Mouse (Mus musculus) MEL (cell line): Measurements from ENCODE around the gene Gm6096.

Experiments used
- CTCF ChIP-seq, 3 experiments: IDR thresholded peaks in 2 of 3; conservative IDR thresholded peaks in 1 of 3; 2 replicates each; pipeline ENCODE4 v1.5.1; 2011 to 2012; ENCODE audit warnings: low read length in 3 of 3, low read depth in 2 of 3, mild to moderate bottlenecking in 2 of 3, improper control_type of control experiment in 1 of 3, inconsistent platforms in 1 of 3, mixed read lengths in 1 of 3, moderate library complexity in 1 of 3; ENCODE audit not compliant: control insufficient read depth in 1 of 3, insufficient read depth in 1 of 3, poor library complexity in 1 of 3, severe bottlenecking in 1 of 3
- E2F4 ChIP-seq: IDR thresholded peaks from 2 replicates; pipeline ENCODE4 v1.6.1; 2011; ENCODE audit warnings: low read depth, low read length, improper control_type of control experiment, borderline replicate concordance
- ELF1 ChIP-seq: IDR thresholded peaks from 2 replicates; pipeline ENCODE4 v1.6.1; 2014; ENCODE audit warnings: low read depth, mild to moderate bottlenecking, inconsistent platforms, low read length, improper control_type of control experiment, moderate library complexity
- EP300 ChIP-seq, 2 experiments: IDR thresholded peaks; 2 replicates each; pipeline ENCODE4 v1.6.1; 2011; ENCODE audit warnings: improper control_type of control experiment in 2 of 2, low read length in 2 of 2, low read depth in 1 of 2, mild to moderate bottlenecking in 1 of 2
- HCFC1 ChIP-seq: IDR thresholded peaks from 2 replicates; pipeline ENCODE4 v1.6.1; 2012; ENCODE audit warnings: low read depth, mild to moderate bottlenecking, inconsistent platforms, low read length, improper control_type of control experiment, moderate library complexity
- MAFK ChIP-seq: IDR thresholded peaks from 2 replicates; pipeline ENCODE4 v1.6.1; 2011; ENCODE audit warnings: low read depth, mild to moderate bottlenecking, low read length, improper control_type of control experiment, borderline replicate concordance
- MAX ChIP-seq: IDR thresholded peaks from 2 replicates; pipeline ENCODE4 v1.6.1; 2011; ENCODE audit warnings: low read length, improper control_type of control experiment
- NELFE ChIP-seq: IDR thresholded peaks from 2 replicates; pipeline ENCODE4 v1.6.1; 2011; ENCODE audit warnings: low read depth, low read length, improper control_type of control experiment
- NRF1 ChIP-seq: IDR thresholded peaks from 2 replicates; pipeline ENCODE4 v1.6.1; 2014; ENCODE audit warnings: low read depth, mild to moderate bottlenecking, inconsistent platforms, low read length, improper control_type of control experiment, moderate library complexity; ENCODE audit not compliant: poor library complexity, insufficient read depth, severe bottlenecking
- POLR2A ChIP-seq, 2 experiments: IDR thresholded peaks; 2 replicates each; pipeline ENCODE4 v1.6.1; 2011 to 2012; ENCODE audit warnings: low read length in 2 of 2, mild to moderate bottlenecking in 2 of 2, control low read depth in 1 of 2, improper control_type of control experiment in 1 of 2, low read depth in 1 of 2, moderate library complexity in 1 of 2; ENCODE audit not compliant: control insufficient read depth in 1 of 2, insufficient read depth in 1 of 2, poor library complexity in 1 of 2
- TAL1 ChIP-seq: IDR thresholded peaks from 2 replicates; pipeline ENCODE4 v1.6.1; 2012; ENCODE audit warnings: mild to moderate bottlenecking, inconsistent platforms, low read length, moderate library complexity, mixed read lengths
- TCF12 ChIP-seq: IDR thresholded peaks from 2 replicates; pipeline ENCODE4 v1.6.1; 2014; ENCODE audit warnings: low read depth, mild to moderate bottlenecking, inconsistent platforms, low read length, improper control_type of control experiment, moderate library complexity
- ZNF384 ChIP-seq: IDR thresholded peaks from 2 replicates; pipeline ENCODE4 v1.6.1; 2012; ENCODE audit warnings: low read depth, mild to moderate bottlenecking, inconsistent platforms, low read length, improper control_type of control experiment

DNA sequence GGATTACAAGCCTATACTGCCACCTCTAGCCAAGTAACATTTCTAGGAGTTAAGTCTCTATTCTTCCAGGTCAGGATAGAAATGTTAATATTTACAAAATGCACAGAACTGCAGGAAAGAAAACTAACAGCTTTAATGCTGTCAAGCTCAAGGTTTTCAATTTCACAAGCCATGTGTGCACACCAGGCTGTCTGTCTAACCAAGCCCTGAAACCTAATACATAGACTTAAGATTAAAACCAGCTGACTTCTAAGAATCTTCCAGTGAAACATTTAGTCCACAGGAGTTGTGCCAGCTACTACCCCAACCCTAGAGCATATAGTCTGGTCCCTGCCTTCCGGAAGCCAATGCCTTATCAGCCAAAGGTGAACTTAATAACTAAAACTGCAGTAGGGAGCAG, 7.6 kb downstream of the Gm6096 start:
- no peak for TF ChIP-seq E2F4
- TF ChIP-seq TAL1, result no peak
- no peak for TF ChIP-seq MAX
- no peak for TF ChIP-seq POLR2A (IDR thresholded peaks at IDR 0.05; ENCODE audit: control insufficient read depth in 1 of 2, insufficient read depth in 1 of 2, low read depth in 1 of 2, low read length in 2 of 2, poor library complexity in 1 of 2)
- no peak for TF ChIP-seq EP300 (IDR thresholded peaks at IDR 0.05; ENCODE audit: low read depth in 1 of 2, low read length in 2 of 2)
- TF ChIP-seq NELFE, result no peak
- no peak for TF ChIP-seq CTCF (IDR thresholded peaks at IDR 0.05 in 2 of 3, conservative IDR thresholded peaks at IDR 0.05 in 1 of 3; ENCODE audit: control insufficient read depth in 1 of 3, insufficient read depth in 1 of 3, low read depth in 2 of 3, low read length in 3 of 3, poor library complexity in 1 of 3, severe bottlenecking in 1 of 3)
- no peak for TF ChIP-seq HCFC1
- no peak for TF ChIP-seq ELF1
- no peak for TF ChIP-seq NRF1
- TF ChIP-seq ZNF384, result no peak
- no peak for TF ChIP-seq MAFK
- TF ChIP-seq TCF12, result no peak
